Mouse (Mus musculus): ENCODE data around the gene Cel.

DNA sequence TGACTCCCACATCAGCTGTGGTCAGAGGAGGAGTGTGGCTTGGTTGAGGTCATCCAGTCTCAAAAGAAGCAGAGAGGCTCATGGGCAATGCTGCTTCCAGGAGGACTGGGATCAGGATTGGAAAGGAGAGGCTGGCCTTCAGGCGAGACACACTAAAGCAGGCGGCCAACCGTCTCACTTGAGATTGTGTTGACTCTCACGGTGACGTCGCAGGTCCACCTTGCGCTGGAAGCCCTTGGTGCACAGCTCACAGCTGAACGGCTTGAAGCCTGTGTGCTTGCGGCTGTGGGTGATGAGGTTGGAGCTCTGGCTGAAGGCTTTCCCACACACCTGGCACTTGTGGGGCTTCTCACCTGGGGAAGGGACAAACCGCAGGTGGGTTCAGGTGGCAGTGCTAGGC is 46.6 kb upstream of the Cel start:
- TF ChIP-seq POLR2A (IDR thresholded peaks at IDR 0.05; ENCODE audit: low read depth, low read length) (no peak), CTCF (IDR thresholded peaks at IDR 0.05; ENCODE audit: borderline replicate concordance, insufficient read depth, low read length) (no peak)

Data from embryonic fibroblast, embryonic 13.5 days (primary cell).